Mouse (Mus musculus): Measurements from ENCODE around the gene Col4a2.

Gene Col4a2

DNA sequence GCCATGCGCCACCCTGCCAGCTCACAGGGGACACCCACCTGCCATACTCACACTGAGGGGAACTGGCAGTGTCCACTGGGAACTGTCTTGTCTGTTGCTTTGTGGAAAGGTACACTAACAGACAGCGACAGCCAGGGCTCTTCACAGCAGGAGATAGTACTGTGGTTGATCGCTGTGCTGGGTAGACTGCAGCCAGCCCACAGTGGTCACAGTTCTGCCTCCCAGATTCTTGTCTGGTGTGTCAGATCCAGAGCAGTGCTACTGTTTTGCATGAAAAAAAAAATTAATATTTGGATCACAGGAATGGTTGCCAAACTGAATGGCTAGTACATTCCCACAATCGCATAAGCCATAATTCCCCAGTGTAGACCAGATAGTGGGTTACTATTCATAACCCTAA, 74.7 kb downstream of the Col4a2 start:
- no peak for DNase-seq

DNA sequence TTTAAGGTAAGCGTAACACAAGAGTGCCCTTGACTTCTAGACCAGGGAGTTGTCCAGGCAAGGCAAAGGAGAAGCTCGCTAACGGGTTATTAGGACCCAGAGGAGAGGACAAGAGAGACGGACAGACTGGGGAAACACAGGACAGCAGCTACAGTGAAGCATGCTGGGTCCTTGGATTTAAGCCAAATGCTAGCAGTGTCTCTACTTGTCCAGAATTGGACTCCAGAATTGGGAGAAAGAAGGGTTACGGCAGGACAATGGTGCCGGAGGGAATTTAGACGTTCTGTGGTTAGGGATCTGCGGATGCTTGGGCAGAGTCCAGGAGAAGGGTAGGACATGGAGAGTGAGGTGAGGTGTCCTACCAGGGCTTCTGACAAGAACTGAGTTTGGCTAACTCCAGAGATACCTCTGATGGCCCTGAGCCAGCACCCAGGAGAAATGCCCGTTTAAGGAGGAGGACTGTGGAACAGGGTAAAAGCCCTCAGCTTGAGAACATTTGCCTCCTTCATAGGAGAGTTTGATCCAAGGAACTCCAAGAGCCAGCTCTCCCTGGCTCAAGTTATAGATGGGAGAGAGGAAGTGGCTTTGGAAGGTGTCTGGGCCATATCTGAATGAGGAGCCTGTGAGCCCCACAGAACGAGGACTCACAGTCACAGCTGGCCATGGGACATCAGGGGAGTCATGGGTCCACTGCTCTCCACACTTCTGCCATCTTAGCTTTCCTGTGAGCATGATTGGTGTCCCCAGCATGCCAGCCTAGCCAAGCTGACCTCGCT, 76.9 kb downstream of the Col4a2 start:
- no peak for DNase-seq

DNA sequence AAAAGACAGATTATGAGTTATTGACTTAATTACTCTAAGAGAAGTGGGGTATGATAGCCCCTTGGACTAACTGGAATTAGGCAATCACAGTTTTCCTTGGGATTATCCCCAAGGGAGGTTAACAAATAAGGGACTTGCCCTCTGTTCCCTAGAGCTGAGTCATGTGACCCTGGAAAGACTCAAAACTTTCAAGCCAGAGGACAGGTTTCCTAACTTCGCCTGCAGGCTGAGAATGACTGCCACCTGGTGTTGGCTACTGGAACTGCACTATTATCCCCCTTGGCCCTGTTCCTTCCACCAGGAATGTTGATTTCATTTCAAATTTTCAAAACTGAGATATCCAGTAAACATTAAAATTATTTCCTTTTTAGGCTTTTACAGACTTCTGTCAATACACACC, 80.1 kb downstream of the Col4a2 start:
- peak; percentile 44 for DNase-seq

DNA sequence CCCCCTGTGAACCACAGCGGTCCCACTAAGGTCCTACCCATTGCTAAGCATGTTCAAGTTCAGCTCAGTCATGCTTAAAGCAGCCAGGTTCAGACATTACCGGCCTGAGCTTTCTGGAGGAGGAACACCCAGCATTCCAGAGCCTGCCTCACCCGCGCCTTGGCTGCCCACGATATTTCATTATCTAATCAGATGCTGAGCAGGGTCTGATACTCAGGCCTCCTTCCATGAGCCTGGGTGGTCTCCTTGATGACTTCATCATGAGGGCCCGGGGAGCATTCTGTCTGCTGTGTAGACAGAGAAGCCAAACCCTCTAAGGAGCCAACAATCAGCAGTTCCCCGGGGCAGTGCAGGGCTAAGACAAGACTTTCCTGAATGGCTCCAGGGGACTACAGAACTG, 80.6 kb downstream of the Col4a2 start:
- DNase-seq: peak; percentile 10

DNA sequence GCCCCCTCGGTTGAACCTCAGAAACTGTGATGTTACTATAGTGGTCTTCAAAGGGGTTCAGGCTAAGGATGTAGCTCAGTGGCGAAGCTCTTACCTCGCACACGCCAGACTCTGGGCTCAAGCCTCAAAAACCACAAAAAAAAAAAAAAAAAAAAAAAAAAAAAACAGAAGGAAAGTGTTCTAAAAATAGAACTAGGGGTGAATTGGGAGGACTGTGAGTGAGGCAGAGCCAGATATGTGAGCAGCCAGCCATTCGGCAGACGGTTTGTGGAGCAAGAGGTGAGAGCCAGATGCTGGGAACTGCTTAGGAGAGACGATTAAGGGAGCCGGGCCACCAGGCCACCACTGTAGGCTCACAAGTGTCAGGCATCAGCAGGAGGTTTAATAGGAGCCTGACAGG, 81.0 kb downstream of the Col4a2 start:
- DNase-seq: peak; percentile 4

DNA sequence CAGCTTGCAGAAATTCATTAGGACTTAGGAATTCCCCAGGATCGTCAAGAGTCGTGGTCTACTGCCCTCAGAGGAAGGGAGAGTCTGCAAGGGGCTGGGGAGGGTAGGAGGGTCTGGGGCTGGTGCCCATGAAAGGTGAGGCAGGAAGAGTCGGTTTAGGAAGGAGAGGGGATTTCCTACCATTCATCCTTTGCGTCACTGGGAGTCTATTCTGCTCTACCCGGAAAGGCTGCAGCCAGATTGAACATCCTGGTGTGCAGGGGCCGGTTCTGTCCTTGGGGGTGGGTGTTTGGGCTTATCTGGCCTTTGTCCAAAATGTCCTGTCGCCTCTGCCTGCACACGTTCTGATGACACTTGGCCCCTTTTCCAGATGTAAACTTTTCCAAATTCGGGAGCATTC, 82.2 kb downstream of the Col4a2 start:
- no peak for DNase-seq

DNA sequence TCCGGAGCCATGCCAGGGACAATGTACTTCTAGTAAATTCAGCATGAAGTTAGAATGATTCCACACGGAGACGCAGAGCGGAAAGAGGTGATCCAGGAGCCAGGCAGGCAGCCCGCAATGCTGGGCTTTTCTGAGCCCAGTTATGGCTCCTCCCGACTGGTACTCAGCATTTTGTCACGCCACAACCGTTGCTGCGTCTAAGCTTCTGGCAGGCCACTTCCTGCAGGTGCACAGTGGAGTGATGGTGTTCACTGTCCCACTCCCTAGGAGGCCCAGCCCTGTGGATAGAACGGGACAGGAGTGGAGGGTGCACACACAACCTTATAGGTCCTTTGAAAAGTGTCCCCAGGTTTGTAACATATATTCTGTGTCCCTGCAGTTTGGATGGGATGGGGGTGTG, 83.0 kb downstream of the Col4a2 start:
- DNase-seq: peak; percentile 44

DNA sequence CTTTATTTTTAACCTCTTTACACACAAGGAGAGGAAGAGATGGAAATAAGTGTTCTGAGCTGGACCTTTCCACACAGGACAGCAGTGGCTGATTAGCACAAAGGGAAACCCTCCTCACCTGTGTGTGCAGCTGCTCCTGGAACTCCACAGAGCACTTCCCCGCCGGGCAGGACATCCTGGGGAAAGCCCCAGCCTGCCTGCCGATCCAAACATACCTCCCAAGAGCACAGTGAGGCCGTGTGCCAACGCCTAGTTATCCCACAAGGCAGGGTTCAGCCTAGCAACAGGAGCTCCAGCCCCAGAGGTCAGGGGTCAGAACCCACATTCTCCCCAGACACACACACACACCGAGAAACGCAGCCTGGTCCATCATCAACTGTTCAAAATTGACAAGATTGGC, 83.5 kb downstream of the Col4a2 start:
- DNase-seq: no peak

DNA sequence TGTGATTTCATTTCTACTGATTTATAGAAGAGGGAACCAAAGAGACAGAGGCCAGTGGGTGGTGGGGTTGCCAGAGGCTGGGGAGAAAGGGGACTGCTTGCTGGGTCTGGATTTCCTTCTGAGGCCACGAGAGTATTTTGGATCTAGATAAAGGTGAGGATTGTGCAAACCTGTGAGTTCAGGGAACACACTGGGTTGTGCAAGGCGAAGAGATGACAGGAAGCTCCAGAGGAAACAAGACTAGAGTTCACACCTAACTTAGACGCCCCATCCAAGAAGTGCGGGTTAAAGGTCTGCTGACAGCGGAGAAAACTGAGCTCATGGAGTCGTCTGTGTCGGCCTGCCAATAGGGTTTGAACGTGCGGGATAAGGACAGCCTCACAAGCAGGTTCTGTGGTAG, 84.5 kb downstream of the Col4a2 start:
- DNase-seq: no peak

DNA sequence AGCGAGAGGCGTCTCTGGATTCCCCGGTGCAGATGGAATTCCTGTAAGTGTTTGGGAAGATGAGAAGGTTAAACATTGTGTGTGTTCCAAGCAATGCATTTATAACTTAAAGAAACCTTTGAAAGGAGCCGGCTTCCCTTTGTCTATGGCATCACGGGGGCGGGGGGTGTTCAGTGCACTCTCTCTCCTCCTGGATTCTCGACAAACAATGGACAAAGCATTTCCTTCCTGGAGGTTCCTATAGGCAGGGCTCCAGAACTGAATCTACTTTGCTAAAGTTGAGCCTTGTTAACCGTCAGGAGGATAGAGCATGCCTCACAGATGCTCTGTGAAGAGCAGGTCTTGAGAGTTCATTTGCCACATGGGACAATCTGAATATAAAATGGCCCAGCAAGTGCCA, 87.1 kb downstream of the Col4a2 start:
- no peak for DNase-seq

DNA sequence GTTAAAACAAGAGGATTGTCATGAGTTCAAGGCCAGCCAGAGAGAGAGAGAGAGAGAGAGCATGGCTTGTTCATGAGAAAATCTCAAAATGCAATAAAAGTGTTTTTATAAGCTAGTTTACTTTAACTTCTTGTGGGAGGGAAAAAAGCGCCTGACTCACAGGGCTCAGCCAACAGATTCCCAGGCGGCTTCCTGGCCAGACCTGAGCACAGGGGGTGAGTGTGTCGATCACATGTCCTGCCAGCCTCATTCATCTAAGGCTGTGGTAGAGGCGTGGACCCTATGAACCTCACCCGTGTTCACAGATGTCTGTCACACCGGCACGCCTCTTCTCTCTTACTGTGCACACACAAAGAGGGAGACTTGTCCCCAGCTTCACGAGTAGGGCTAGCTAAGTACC, 87.6 kb downstream of the Col4a2 start:
- no peak for DNase-seq

DNA sequence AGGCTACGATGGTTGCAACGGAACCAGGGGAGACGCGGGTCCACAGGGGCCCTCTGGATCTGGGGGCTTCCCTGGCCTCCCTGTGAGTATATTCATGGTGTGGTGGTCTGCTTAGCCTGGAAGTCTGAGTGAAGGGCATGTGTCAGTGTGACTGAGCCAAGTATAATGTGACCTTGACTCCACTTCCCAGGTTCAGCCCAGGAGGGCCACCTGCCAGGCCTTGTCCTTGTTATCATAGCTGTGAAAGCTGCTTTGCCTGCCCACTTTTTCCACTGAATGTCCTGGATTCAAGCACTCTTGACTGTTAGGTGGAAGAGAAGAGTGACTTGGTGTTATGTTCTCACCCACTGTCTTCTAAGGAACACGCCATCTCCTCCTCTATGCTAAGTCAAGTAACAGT, 88.6 kb downstream of the Col4a2 start:
- DNase-seq: no peak

DNA sequence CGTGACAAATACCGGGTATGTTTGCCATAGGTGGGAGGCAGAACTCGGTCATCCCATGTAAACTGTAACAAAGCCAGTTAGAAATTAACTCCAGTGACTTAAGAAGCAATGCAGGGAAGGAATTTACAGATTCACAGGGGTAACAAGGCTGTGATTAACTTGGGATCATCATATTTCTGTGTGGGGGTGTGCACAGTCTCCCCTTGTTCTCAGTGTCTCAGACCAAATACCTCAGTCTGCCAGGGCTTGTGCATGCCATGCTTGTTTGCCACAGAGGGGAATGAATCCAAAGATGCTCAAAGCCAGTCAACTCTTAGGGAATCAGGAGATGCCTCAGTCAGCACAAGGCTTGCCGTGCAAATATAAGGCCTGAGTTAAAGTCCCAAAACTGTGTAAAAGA, 89.6 kb downstream of the Col4a2 start:
- no peak for DNase-seq

DNA sequence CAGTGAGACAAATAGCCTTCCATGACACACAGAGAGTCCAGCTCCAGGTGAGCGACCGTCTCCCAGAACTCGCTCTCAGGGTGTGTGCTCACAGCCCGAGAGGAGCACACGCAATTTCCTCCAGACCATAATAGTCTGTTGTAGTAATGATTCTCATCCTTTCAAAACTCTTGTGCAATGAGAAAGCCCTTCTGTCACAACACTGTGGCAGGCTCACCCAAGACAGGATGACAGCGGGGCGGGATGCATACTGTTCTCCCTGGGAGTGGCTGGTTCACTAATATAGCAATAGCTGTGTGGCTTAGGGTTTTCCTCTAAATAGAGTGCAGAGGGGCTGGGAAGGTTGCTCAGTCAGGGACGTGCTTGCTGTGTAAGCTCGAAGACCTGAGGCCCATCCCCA, 91.2 kb downstream of the Col4a2 start:
- DNase-seq: no peak

DNA sequence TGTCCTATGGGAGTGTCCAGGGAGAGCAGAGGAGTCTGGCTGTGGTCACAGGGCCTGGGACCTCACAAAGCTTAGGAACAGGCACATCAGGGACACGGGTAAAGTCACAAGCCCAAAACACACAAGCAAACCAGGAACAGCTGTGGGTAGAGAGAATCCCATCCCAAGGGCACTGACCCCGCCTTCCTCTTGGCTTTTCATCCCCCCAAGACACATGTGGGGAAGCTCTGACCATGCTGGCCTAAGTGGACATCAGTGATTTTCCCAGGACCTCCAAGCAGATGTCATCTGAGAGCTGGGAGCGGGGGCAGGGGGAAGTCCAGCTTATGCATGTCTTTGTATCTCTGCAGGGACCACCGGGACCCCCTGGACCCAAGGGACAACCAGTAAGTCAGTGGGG, 92.0 kb downstream of the Col4a2 start:
- DNase-seq: no peak

DNA sequence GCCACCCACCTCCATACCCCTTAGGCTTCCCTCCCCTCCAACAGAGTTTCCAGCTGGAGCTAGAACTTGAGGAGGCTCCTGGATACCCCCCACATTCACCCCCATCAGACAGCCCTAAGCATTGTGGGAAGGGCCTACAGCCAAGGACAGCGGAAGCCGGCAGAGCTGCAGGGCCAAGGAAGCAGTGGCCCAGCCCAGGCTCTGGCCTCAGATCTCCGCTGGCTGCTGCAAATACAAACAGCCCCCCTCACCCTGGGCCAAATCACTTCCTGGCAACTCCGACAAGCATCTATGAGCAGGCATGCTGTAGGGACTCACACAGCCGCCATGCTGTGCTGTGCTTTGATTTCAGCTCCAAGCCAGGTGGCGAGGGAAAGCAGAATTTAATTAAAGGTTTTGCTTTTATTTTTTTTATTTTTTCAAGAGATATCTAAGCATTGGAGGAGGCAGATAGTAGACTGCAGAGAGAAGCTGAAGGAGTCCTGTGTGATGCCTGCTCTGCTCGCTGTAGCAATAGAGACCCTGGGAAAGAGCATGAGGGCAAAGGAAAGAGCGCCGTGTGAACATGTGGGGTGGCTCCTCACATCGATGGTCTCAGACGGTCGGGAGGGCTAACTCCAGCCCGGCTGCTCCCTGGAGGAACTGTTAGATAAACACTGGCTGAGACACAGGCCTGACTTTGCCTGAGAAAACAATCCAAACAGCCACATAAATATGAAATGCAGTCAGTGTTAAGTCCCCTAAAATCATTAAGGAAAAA, 93.3 kb downstream of the Col4a2 start:
- no peak for DNase-seq

DNA sequence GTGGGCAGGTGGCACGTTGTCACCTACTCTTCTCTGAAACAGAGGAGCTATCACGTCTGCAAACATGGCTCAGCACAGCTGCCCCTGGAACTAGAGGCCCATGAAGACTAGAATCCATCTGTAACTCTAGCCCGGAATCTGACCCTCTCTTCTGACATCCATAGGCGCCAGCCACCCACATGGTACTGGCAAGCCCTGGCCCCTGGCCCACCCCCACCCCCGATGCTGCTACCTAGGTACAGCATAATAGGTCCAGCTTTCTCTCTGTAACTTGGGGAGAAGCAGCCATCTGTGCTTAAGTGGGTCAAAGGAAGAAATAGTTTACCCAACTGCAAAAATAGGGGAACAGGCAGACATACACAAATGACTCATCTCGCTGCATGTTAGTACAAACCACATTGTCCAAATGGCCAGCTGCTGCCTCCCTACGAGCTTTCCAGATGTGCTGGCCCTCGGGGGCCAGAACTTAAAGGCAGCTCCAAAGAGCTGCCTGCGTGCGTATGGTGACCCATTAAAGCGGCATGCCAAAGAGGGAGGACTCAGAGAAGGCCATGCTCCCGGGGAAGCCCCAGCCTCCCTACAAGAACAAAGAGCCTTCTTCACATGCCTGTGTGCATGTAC, 99.0 kb downstream of the Col4a2 start:
- DNase-seq: no peak

DNA sequence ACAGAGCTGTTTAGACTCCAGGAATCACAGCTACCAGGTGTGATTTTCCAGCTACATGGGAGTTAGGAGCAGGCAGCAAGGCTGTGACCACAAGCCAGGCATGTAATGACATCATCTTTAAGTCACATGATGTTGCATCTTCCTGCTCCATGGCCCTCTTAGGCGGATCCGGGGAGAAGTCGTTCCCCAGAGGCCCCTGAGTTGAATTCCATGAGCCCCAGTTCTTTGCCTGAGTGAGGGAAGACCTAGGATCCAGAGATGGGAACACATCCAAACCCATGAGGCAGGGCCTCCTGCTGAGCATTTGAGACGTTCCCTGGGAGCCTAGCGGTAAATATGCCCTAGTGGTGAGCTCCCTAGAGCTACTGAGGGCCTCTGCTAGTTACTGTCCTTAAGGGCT, 99.8 kb downstream of the Col4a2 start:
- no peak for DNase-seq

DNA sequence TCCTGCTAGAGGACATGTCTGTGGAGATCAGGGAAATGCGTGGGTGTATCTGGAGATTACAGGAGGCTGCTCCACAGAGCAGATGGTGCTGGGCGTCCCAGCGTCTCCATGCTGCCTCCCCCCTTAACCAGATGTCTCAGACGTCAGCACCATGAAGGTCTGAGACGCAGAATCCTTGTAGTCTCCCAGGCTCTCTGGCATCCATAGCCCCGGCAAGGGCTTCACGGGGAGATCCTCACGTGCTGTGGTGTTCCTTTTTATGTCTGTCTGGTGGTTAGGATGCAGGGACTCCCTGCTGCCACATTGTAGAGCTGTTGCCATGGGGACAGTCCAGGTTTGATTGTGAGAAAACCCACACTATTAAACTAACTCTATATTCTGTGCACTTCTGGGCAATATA, 101.7 kb downstream of the Col4a2 start:
- no peak for DNase-seq

DNA sequence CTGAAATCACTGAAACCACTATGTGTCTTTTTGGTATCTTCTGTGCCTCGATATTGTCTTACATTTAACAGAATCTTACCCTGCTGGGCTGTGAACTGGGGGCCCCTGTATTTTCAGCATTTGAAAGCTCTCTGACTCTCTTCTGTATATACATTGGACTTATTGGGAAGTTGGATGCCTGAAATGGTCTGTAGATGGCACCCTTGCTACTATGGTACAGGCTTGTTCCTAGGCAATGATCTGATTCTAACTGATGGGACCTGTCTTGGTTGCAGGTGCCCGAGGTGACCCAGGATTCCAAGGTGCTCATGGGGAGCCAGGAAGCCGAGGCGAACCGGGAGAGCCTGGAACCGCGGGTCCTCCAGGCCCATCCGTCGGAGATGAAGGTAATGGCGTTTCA, 102.5 kb downstream of the Col4a2 start:
- DNase-seq: no peak

DNA sequence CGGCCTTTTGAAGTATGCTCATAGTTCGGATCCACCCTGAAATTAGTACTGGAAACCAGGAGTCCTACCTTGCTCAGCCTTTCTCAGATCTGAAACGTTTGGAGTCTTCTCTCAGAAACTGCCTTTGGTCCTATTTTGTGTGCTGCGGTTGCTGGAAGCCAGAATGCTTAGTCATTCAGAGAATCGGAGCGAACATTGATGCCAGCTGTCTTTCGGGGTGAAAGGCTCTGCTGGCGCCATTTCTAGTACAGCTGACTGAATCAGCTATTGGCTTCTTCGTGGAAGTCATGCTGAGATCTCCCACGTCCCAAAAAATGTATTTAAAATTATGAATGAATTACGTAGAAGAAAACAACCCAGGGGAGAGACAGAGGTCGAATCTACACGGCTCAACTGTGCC, 105.2 kb downstream of the Col4a2 start:
- no peak for DNase-seq

DNA sequence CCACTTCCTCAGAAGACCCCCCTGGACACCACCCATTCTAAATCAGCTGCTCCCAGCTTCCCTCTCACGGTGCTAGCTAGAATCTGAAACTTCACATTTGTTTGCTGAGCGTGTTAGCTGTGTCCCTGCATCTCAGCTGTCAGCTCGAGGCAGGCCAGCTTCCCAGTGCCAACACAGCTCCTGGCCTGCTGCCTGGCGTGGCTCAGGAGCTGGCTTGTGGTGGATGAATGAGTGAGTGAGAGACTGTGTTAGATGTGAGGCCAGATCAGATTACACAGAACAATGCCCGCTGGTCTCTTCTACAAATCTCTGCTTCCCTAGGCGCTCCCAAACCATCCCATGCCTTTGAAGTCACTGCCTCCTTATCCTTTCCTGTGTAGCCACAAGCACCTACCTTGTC, 106.6 kb downstream of the Col4a2 start:
- no peak for DNase-seq

DNA sequence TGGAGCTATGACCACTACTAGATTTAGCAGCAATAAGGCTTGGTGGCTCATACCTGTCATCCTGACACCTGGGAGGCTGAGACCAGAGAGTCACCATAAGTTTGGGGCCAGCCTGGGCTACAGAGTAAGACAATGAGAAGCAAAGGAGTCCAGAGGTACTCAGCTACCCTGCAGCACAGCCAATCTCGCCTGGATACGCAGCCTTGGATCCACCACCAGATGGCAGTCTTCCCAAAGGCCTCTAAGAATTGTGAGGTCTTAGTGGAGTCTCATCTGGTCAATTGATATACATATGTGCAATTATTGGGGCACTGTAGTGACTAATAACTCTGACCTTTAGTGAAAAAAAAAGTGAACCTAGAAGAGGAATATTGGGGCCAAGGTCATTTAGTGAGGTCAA, 107.0 kb downstream of the Col4a2 start:
- peak; percentile 53 for DNase-seq

DNA sequence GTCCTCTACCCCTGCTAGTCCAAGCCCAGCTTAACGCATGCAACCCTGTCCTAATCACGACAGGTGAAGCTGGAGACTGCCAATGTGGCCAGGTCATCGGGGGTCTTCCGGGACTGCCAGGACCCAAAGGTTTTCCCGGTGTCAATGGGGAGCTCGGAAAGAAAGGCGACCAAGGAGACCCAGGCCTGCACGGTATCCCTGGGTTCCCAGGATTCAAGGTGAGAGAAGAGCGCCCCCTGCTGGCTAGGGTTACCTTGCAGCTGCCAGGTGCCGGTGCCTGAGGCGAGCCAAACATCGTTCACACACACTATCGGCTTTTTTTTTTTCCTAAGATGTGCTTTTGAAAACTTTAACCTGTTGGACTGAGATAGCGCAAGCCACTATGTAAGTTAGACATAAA, 108.5 kb downstream of the Col4a2 start:
- DNase-seq: peak; percentile 46
